Mouse (Mus musculus) lung, postnatal 0 days (tissue): ENCODE results near the gene Pcmtd2.

Experiments
- CTCF ChIP-seq: IDR thresholded peaks from 2 replicates; pipeline ENCODE4 v1.5.1; 2016; ENCODE audit warnings: antibody characterized with exemption, mild to moderate bottlenecking
- EP300 ChIP-seq: IDR thresholded peaks from 2 replicates; pipeline ENCODE4 v1.6.1; 2016; ENCODE audit warnings: antibody characterized with exemption, mild to moderate bottlenecking, control low read depth

DNA sequence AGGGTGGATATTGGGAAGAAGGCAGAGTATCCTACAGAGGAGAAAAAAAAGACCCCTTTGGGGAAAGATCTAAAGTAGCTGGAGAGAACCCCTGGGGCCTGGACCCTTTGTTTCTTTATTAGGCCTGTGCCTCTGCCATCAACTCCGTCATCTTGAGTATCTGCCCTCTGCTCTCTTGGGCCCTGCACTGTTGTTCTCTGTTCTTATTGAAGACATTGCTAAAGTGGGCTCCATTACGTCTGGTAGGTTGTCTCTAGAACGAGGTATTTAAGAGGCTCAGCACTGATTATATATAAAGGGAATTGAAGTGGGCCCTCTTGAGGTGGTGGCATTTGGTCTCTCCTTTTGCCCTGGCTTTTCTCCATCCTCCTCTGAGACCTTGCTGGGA, 633 bp downstream of the Pcmtd2 start:
- TF ChIP-seq CTCF (no peak), EP300 (no peak)
